Mouse (Mus musculus) left cerebral cortex, adult 2 months (tissue): ENCODE results near the gene Zfp382. TPM values are rescaled to one million over a fixed set of nuclear protein-coding genes. Genes with fewer than 3 reads are reported as not detected.
"Not testable (repeated sequence)": the region's sequence is repeated elsewhere in the genome, so short reads cannot be mapped to it uniquely, and the experiment has no call there.

Experiments used
- DNase-seq, 2 experiments: peaks; one replicate each; pipeline ENCODE4 v3.0.0; 2021 to 2022; ENCODE audit warnings: low spot score in 2 of 2, mixed read lengths in 1 of 2; ENCODE audit errors: extremely low spot score in 1 of 2
- H3K27ac ChIP-seq: fragments of 200-600 bp; 2 replicates; pipeline ENCODE4 v1.8.1; 2022
- H3K4me3 ChIP-seq: fragments of 200-600 bp; 2 replicates; pipeline ENCODE4 v1.8.1; 2022
- CTCF ChIP-seq: fragments of 200-600 bp; IDR thresholded peaks from 2 replicates; pipeline ENCODE4 v1.8.1; 2022; ENCODE audit warnings: antibody characterized with exemption, mild to moderate bottlenecking, moderate library complexity
- intact Hi-C: fragments of 180-260 bp; cut with DNase I; formaldehyde crosslinking; loops from one replicate; pipeline ENCODE4 v1.15.1; 2025
- total RNA-seq, 2 experiments: library from RNA; stranded (reverse); gene quantifications; 2 replicates each; pipeline ENCODE4 v1.2.3; 2021

Zfp382 gene
- total RNA-seq, 2 experiments from 2014 or later: 34.3 to 37.8 TPM

- intact Hi-C loops: loop anchor here (5.0 kb wide), 2 partner anchors 122 to 143 kb away; partner anchors contain the start of gene Zfp74
- peak; percentile 86 for DNase-seq
- peak within 1 kb of the TSS; percentile 95 for H3K27ac ChIP-seq
- H3K4me3 ChIP-seq: peak within 1 kb of the TSS; percentile 58
- TF ChIP-seq CTCF: peak; percentile 21
Measured at GRCm38 (mm10) chr7:30094646-30095429, 26.9 kb upstream of the Zfp382 start, which contains the start of gene Zfp260. TSS of gene Zfp260 (plus strand) at chr7:30094777.

GRCm38 (mm10) chr7:30095551-30096125 lies 26.1 kb upstream of the Zfp382 start:
- no peak for DNase-seq
- H3K4me3 ChIP-seq: peak overlapping the region; percentile 58
- TF ChIP-seq CTCF: no peak
- peak overlapping the region; percentile 95 for H3K27ac ChIP-seq
- intact Hi-C loops: no loop called here

GRCm38 (mm10) chr7:30099297-30099696 lies 22.4 kb upstream of the Zfp382 start:
- H3K4me3 ChIP-seq: peak overlapping the region; percentile 39
- peak overlapping the region; percentile 81 for H3K27ac ChIP-seq
- intact Hi-C loops: loop anchor here (1.0 to 2.0 kb wide), 2 partner anchors 22 to 70 kb away; partner anchors contain the start of genes Zfp146 and Zfp382
- DNase-seq: peak; percentile 66 to 82
- TF ChIP-seq CTCF: no peak

- no peak for TF ChIP-seq CTCF
- intact Hi-C loops: no loop called here
- Histone ChIP-seq H3K4me3 (no peak overlapping the region), H3K27ac (no peak overlapping the region)
- no peak for DNase-seq
Measured at GRCm38 (mm10) chr7:30116076-30116475, 5.7 kb upstream of the Zfp382 start.

GRCm38 (mm10) chr7:30117935-30118334 lies 3.8 kb upstream of the Zfp382 start:
- intact Hi-C loops, H3K4me3 ChIP-seq, DNase-seq, H3K27ac ChIP-seq: not testable (repeated sequence)

GRCm38 (mm10) chr7:30122188-30122530 lies 417 bp downstream of the Zfp382 start:
- Histone ChIP-seq H3K4me3 (peak overlapping the region; percentile 96), H3K27ac (peak overlapping the region; percentile 83)
- no peak for TF ChIP-seq CTCF
- intact Hi-C loops: no loop called here
- no peak for DNase-seq

GRCm38 (mm10) chr7:30129900-30130299 lies 8.2 kb downstream of the Zfp382 start:
- no peak for DNase-seq
- TF ChIP-seq CTCF: no peak
- intact Hi-C loops: no loop called here
- no peak overlapping the region for H3K27ac ChIP-seq
- no peak overlapping the region for H3K4me3 ChIP-seq

- Histone ChIP-seq H3K4me3 (no peak overlapping the region), H3K27ac (no peak overlapping the region)
- no peak for DNase-seq
- no peak for TF ChIP-seq CTCF
- intact Hi-C loops: no loop called here
Measured at GRCm38 (mm10) chr7:30132396-30132795, 10.7 kb downstream of the Zfp382 start.

GRCm38 (mm10) chr7:30136826-30137225 lies 15.1 kb downstream of the Zfp382 start:
- no peak overlapping the region for H3K27ac ChIP-seq
- no peak for TF ChIP-seq CTCF
- intact Hi-C loops: no loop called here
- DNase-seq: no peak
- H3K4me3 ChIP-seq: no peak overlapping the region

- Histone ChIP-seq H3K4me3 (peak overlapping the region; percentile 48), H3K27ac (no peak overlapping the region; the same call in 1 of the 2 replicates)
- TF ChIP-seq CTCF: no peak
- no peak for DNase-seq
- intact Hi-C loops: no loop called here
Measured at GRCm38 (mm10) chr7:30143170-30143554, 21.4 kb downstream of the Zfp382 start.

- intact Hi-C loops: no loop called here
- H3K27ac ChIP-seq: peak overlapping the region; percentile 4
- no peak for TF ChIP-seq CTCF
- H3K4me3 ChIP-seq: peak overlapping the region; percentile 48
- DNase-seq: peak; percentile 62 to 78
Measured at GRCm38 (mm10) chr7:30143555-30144209, 21.9 kb downstream of the Zfp382 start.

- H3K4me3 ChIP-seq: no peak overlapping the region
- intact Hi-C loops: no loop called here
- no peak for TF ChIP-seq CTCF
- no peak overlapping the region for H3K27ac ChIP-seq
- no peak for DNase-seq
Measured at GRCm38 (mm10) chr7:30147011-30147410, 25.3 kb downstream of the Zfp382 start.
